Mouse (Mus musculus): ENCODE results near the gene Ap4b1.
"Not testable (repeated sequence)": the region's sequence is repeated elsewhere in the genome, so short reads cannot be mapped to it uniquely, and the experiment has no call there.

Ap4b1 gene

DNA sequence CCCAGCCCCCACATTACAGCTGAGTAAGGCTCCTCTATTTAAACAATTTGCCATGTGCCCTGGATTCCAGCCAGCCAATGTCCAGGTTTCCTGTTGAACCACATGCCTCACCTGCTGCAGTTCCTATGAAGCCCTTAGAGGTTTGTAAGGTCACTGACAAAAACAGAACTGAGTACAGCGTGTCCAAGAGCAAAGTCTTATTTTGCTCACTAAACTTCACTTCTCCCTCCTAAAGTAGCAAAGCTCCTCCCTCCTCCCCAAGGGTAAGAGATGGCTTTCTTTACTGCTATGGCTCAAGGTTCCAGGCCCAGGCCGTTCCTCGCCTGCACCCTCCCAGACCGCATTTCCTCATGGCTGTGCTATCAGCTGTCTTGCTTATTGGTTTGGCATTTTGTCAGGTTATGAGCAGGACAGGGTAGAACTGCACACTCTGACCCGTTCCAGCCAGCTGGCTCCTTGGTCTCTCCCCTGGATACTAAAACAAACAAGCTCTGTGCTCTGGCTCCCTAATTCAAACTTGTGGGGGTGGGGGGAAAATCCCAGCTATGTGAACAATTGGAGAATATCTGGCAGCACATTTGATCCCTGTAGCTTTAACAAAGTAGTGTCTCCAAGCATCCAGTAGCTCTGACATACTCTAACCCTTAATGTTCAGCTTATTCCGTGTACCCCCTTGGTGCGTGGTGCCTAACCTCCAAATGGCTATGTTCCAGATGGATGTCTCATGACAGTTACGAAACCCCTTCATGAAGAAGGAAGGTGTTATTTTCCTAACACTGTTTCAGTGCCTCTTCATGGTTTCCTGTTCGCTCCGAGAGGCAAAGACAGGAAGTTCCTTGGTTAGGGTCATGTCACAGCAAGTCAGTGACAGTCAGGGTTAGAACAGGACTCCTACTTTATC, 7.4 kb upstream of the Ap4b1 start:
- DNase-seq (ENCODE audit: extremely low spot score) = no peak

DNA sequence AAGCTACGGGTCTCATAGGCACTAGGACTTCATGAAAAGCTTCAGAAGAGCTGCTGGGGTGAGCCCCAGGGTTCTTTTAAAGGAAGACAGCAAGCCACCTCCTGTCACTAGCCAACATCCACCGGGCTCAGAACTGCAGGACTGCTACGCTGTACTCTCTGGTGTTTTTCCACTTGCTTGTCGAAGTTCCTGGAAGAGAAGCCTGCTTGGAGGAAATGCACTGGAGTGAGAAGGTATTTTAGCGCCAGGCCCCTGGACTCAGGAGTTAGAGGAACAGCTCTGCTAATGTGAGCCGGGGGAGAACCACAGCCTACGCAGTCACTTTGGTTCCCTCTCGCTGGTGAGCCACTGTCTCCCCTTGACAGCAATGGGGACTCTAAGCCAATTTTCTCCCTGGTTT, 6.5 kb upstream of the Ap4b1 start:
- DNase-seq (ENCODE audit: extremely low spot score) = no peak

DNA sequence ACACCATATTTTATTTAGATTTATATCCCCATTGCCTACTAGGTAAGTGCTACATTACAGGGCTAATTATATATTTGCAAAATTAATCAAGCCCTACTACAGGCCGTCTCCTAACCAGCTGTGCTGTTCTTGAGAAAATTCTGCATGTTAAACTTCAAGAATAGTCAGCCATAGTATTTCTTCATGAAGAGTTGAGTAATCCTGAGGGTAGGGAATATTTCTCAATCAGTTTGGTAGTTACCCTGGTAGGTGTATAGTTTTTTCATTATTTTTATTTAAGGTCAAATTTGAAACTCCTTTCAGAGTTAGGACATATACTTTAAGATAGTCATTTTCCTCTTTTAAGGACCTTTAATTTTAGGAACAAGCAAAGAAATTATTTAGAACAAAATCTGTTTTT, 3.6 kb upstream of the Ap4b1 start:
- no peak for DNase-seq (ENCODE audit: extremely low spot score)

DNA sequence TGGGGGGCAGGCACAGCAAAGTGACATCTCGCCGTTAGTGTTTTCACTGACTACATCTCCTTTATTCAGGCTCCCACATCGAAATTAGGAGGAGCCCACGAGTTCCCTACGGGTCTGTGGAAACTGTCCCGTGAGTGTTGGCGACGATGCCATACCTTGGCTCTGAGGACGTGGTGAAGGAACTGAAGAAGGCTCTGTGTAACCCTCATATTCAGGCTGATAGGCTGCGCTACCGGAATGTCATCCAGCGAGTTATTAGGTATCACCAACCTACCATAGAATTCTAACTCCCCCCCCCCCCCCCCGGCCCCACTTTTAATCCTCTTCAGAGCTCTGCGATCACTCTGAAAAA, 455 bp downstream of the Ap4b1 start:
- DNase-seq (ENCODE audit: extremely low spot score) = no peak

DNA sequence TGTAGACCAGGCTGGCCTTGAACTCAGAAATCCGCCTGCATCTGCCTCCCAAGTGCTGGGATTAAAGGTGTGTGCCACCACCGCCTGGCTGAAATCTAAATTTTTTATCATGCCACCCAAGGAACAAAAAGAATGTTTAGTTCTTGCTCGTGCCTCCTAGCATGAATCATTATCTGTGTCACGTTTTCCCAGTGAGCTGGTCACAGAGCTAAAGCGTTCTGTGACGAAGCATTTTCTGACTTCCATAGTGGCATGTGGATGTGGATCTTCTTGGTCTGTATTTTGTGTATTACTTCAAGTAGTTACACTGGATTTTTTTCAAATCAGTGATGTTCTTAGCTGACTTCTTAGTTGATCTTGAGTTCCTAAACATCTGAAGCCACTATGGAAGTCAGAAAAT, 1.6 kb downstream of the Ap4b1 start:
- DNase-seq (ENCODE audit: extremely low spot score) = no peak

DNA sequence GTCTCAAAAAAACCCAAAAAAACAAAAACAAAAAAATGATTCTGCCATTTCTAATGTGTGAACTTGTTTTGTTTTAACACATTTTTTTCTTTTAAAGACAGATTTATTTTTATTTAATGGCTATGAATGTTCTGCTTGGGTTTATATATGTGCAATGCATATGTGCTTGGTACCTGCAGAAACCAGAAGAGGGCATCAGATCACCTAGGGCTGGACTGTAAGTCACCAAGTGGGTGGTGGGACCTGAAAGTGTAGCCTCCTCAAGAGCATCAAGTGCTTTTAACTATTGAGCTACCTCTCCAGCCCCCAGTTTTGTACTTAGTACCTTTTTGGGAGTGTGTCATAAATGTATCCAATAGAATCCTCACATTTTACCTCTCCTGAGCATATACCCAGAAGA, 18.2 kb downstream of the Ap4b1 start:
- no peak for DNase-seq (ENCODE audit: extremely low spot score)

DNA sequence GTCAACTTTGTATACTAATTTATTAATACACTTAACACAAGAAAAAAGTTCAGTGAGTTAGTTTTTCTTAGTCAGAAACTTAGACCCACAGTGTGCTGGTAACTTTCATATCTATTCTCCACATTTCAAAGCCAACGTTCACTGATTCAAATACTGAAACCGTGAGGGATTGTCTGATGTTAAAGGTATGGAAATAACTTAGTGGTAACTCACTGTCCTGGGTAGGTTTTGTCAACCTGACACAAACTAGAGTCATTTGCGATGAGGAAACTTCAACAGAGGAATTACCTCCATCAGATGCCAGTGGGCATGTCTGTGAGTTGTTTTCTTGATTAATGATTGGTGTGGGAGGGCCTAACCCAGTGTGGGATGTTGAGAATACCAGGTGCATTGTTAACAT, 19.7 kb downstream of the Ap4b1 start:
- DNase-seq (ENCODE audit: extremely low spot score) = no peak

DNA sequence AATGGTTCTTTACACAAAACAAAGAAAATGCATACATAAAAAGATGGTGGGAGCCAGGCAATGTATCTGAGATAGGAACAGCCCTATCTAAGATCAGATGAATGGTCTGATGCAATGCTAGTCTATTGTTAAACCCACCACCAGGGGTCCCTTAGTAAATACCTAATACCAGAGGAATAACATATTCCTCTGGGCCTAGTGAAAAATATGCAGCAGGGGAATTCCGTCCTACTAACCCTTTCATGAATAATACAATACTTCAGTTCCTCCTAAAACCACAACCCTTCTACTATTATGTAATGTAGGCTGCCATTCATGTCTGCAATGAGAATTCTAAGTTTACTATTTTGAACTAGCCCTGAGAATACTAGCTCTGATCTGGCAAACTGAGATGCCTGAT, 21.4 kb downstream of the Ap4b1 start:
- DNase-seq (ENCODE audit: extremely low spot score) = not testable (repeated sequence)

DNA sequence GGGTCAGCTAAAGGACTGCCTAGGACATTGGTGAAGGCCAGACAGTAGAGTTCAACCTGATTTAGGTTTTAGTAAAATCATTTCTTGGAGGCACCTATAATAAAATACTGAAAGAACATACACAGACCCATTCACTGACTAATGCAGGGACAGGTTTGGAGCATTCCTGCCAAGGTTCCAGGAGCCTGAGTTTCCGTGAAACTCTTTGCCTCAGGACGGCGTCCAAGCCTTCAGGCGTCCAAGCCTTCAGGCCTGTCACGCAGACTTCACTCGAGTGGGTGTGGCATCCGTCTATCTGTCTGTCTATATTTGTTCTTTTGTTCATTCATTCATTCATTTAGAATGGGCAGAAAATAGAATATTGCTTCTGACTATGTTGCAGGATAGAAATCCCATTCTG, 21.8 kb downstream of the Ap4b1 start:
- DNase-seq (ENCODE audit: extremely low spot score) = no peak

DNA sequence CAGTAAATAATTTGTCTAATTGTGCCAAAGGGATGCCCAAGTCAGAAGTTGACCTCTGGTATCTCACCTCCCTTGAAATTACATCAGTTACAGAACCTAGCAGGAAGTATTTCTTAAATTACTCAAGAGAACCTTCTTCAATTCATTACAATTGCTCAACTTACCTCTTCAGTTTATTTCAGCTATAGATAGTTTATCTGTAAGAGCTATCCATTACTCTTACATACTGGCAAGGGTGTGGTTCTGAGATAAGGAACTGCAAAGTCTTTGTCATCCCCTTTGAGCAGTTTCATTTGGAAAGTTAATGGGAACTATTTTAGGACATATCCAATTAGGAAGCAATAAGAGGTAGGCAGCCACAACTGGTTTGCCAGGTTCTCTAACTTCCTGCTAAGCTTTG, 23.1 kb downstream of the Ap4b1 start, which contains the start of gene Bcl2l15:
TSS of gene Bcl2l15 (plus strand) at position 176 of the 400 bp plus-strand sequence.
- DNase-seq (ENCODE audit: extremely low spot score) = no peak

DNA sequence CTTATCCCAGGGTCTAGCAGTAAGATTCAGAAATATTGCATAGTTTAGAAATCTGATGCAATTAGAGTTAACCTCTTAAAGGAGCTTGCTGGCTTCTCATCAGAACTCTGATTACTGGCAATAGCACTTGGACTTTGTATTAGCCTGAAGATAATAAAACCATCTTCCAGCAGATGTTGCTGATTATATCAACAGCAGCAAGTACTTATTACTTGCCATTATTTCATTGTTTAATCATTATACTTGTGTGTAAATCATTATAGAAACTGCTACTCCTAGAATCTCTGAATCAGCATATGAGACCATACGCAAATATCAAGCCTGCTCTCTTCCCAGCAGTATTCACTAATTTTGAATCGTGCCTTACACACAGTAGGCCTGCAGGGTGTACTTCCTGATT, 24.7 kb downstream of the Ap4b1 start:
- no peak for DNase-seq (ENCODE audit: extremely low spot score)

DNA sequence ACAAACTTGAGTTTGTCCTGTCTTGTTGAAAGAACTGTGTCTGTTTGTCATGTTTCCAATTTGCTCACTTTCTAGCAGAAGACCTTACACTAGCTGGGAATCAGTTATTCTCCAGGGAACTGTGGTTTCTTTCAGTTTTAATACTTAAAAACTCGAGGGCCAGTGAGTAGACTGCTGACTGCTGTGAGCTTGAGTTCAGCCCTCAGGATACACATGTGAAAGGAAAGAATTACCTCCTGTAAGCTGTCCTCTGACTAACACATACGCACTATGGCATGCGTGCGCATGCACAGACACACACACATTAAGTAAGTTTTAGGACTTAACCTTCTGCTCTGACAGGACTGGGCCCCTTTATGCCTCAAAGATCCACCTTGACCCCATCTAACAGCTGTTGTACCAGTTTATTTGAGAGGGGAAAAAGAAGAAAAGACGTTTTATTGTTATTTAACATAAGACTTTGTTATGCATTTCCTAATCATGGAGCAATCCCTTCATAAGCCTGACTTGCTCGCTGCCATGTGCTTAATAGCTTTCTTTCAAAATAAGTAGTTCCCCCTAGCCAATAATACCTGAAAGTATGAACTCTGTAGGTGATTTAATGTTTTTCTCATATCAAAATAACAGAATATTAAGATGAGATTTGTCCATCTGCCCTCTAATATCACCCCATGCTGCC, 26.1 kb downstream of the Ap4b1 start:
- no peak for DNase-seq (ENCODE audit: extremely low spot score)

DNA sequence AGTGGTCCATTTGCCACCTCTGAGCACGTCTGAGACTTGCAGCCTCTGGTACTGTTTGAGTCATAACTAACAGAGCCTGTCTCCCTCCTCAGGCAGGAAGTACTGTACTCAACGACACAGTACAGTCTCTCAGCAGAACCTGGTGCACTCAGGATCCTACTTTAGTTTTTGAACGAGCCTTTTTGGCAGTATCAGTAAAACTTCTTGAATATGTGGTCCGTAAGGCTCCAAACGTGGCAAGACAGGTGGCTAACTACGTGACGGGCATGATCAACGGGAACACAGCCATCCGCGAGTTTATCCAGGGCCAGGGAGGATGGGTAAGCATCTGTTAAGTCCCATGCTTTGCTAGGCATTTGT, 26.6 kb downstream of the Ap4b1 start:
- DNase-seq (ENCODE audit: extremely low spot score) = no peak

DNA sequence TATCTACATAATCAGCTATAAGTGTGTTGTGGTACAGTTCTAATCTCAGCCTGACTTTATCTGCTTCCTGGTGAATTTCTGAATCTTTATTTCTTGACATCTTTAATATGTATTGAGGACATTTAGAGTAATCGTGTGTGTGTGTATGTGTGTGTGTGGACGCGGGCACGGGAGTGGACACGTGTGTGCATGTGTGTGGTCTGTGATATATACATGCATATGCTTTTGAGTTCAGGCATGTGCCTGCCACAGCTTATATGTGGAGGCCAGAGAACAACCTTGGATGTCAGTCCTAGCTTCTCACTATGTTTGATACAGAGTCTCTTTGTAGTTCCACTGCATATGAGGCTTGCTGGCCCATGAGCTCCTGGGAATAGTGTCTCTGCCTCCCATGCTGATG, 27.1 kb downstream of the Ap4b1 start:
- no peak for DNase-seq (ENCODE audit: extremely low spot score)

DNA sequence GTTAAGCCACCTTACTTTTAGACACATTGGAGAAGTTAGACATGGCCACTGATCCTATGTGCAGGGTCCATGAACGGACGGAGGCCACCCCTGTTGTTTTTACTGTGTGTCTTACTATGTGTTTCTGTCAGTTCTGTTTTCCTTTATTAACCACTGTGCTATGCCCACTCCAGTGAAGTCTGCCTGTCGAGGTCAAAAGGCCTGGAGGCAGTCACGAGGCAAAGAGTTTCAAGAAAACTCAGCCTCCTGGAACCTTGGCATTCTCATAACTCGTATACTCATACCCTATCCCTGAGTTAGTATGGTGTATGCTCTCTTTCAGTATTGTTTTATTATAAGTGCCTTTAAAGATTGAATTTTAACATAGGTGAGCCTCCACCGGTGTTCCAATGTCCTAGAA, 30.4 kb downstream of the Ap4b1 start:
- DNase-seq (ENCODE audit: extremely low spot score) = no peak

DNA sequence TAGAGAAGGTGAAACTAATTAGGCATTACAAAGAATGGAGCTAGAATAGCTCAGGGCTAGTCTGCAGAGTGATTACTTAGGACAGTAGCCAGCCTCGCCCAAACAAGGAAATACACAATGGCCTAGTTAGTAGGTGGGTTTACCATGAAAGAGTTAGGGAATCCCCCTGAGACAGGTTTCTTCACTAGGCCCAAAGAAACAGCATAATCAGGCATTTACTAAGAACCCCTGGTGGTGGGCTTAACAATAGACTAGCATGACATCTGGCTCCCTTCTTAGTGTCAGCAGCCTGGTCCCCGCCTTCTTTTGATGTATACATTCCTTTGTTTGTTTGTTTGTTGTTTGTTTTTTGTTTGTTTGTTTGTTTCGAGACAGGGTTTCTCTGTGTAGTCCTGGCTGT, 30.9 kb downstream of the Ap4b1 start:
- not testable (repeated sequence) for DNase-seq (ENCODE audit: extremely low spot score)

DNA sequence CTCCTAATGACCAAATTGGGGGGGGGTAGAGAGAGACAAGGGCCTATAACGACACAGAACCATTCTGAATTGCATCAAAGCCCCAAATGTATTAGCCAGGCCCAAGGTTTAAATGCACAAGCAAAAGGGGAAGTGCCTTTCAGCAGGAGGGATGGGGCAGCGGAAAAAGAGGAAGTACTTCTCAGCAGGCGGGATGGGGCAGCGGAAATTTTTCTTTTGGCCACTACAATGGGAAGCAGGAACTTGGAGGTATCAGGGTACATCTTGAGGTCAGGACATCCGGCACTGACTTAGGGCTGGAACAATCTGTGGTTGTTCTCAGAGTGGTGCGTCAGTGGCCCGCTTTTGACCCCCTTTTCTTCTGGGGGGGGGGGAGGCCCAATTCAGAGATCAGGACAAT, 31.6 kb downstream of the Ap4b1 start:
- not testable (repeated sequence) for DNase-seq (ENCODE audit: extremely low spot score)

DNA sequence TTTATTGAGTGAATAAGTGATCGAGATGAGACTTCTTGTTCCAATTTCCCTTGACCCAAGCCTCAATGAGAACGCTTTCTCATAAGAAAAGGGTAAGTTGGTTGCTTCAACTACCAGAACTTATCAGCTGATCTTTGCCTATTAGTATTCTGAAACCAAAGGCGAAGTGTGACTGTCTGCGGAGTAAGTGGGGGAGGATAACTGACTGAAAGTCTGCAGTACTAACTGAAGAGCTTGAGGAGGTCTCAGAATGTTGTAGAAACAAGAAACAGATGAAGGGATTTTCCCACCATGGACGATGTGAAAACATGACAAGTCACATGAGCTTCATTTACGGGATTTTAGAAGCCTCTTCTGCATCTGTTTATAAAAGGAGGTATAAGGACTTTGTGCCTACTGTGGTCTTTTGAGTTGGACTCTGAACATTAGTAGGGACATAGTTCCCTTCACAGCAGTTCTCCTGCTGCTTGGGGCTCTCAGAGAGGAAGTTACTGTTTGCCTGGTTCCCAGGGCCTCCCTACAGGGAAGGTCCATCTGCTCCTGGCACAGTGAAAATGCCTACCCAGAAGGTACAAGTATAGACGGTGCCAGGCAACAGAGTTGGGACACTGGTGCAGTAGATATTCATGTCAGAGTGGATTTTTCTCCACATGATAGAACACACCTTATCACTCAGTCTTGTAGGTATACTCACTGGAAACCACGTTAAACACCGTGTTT, 41.5 kb downstream of the Ap4b1 start:
- DNase-seq (ENCODE audit: extremely low spot score) = no peak

DNA sequence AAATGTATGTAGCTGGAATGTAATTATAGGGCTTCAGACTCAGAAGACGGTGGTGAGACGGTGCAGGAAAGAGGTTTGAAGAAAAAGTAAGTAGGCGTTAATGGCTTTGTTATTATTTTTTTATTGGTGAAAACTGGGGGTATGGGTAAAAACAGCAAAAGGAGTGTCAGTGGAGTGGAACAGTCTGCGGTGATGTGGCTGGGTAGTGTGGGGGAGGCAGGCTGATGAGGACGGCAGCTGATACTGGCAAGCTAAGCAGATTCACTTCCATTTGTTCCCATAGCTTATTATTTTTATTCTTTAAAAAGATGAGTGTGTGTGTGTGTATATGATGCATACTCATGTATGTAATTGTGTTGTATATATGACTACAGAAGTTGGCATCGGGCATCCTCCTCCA, 42.2 kb downstream of the Ap4b1 start:
- DNase-seq (ENCODE audit: extremely low spot score) = no peak

DNA sequence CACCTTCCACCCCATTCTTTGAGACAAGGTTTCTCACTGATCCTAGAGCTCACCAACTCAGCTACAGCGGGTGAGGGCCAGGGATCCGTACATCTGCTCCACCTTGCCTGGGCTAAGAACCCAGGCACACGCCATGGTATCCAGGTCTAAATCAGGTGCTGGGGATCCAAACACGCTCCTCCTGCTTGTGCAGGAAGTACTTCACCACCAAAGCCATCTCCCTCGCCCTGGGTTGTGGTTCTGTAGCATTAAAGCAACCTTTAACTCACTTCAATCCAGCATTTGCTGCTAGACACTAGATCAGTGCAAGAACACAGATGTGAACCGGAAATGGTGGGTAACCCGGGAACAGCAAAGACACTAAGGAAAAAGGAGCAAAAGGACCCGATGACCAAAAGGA, 42.6 kb downstream of the Ap4b1 start:
- DNase-seq (ENCODE audit: extremely low spot score) = no peak

DNA sequence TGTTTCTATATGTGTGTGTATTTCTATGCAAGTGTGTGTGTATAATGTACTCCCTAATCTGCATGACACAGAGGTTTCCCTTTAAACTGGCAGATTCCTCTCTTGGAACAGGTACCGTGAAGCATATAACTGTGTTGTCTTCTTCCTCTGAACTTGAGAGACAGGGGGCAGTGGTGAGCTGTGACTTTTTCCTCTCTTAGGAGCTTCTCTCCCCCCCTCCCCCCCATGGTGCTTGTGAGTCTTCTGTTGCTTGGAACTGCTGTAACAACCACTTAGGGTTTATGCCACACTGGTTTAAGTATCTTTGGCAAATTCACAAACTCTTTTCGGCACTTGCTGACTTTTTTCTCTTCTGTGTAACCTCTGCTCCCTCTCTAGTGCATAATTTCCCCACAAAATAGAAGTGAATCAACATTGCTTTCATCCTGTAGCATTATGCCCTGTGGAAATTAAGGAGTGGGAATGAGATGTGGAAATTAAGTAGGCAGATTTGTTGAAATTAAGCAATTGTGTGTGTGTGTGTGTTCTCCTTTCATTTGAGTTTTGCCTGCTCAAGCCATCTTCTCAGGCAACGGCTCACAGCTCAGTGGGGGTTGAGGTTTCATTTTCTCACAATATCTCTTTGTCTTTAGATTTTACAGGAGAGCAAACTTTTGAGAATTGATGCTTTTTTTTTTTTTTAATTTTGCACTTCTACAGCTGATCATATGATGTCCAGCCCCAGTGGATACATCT, 43.4 kb downstream of the Ap4b1 start:
- DNase-seq (ENCODE audit: extremely low spot score) = no peak

DNA sequence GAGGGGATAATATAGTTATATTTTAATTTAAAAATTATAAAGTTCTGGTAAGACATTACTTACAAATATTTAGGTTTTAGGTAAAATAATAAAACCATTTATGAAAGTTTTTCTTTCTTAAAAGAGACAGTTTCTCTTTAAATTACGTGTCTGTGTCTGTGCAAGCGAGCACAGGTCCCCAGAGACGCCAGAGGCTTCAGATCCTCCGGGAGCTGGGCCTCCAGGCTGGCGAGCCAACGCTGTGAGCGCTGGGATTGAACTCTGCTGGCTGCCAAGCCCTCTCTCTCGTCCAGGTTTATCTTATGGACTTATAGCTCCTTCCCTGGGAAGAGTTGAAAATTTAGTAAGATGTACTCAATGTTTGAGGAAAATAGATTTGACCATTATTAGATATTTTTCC, 44.5 kb downstream of the Ap4b1 start:
- DNase-seq (ENCODE audit: extremely low spot score) = no peak
